ENCODE assay signal across 29 mouse cellular contexts in genomic region chr13:103391396-103391795, GRCm38 (mm10). TPM values are rescaled to one million over a fixed set of nuclear protein-coding genes. Genes with fewer than 3 reads are reported as not detected.
DNase-seq lines count a peak whose midpoint lies in the region; ATAC-seq lines count a peak whose summit lies in the region.
"Had no signal": no experiment of that assay in that cellular context is flagged by ENCODE, and none has a peak within 500 bp of the region (broad histone marks: within the 10 kb centered on the region; RNA-seq: fewer than 3 reads in every experiment).

No protein-coding gene starts in this region.

- ATAC-seq in midbrain, embryonic 11.5 days (ENCODE audit: low FRiP score), result no peak
- ATAC-seq in midbrain, embryonic 16.5 days, result no peak
- ATAC-seq in erythroblast, adult 5-6 weeks (replicated peaks; ENCODE audit: low FRiP score, poor library complexity, severe bottlenecking), result no peak
- ATAC-seq: activated CD4-positive, CD25-positive, alpha-beta regulatory T cell, adult 4 months; forebrain, embryonic 14.5 days; inflammation-experienced regulatory T-cells, adult 6 months; midbrain, embryonic 15.5 days had no signal

- no peak overlapping the region for H3K9ac ChIP-seq in midbrain, embryonic 11.5 days (ENCODE audit: low read length)
- H3K9ac ChIP-seq in midbrain, embryonic 16.5 days (ENCODE audit: low read depth, low read length), result no peak overlapping the region
- H3K9ac ChIP-seq: embryonic facial prominence, embryonic 15.5 days; heart, embryonic 15.5 days; hindbrain, embryonic 15.5 days; kidney, embryonic 15.5 days; liver, embryonic 14.5 days; midbrain, embryonic 15.5 days; neural tube, embryonic 12.5 days; stomach, embryonic 15.5 days had no signal

- no peak overlapping the region for H3K27ac ChIP-seq in midbrain, embryonic 11.5 days (ENCODE audit: low read depth, low read length)
- no peak overlapping the region for H3K27ac ChIP-seq in midbrain, embryonic 16.5 days (ENCODE audit: low read length)
- H3K27ac ChIP-seq: embryonic facial prominence, embryonic 10.5 days; embryonic facial prominence, embryonic 15.5 days; heart, embryonic 15.5 days; hindbrain, embryonic 10.5 days; hindbrain, embryonic 15.5 days; kidney, embryonic 15.5 days; liver, embryonic 14.5 days; macrophage; midbrain, embryonic 15.5 days; neural tube, embryonic 12.5 days; stomach, embryonic 15.5 days had no signal

- no peaks in the 10 kb centered on the region for H3K36me3 ChIP-seq in midbrain, embryonic 11.5 days (ENCODE audit: control insufficient read depth, insufficient read depth, low read length)
- no peaks in the 10 kb centered on the region for H3K36me3 ChIP-seq in midbrain, embryonic 16.5 days (ENCODE audit: control insufficient read depth, insufficient read depth, low read length)
- H3K36me3 ChIP-seq: embryonic facial prominence, embryonic 10.5 days; embryonic facial prominence, embryonic 15.5 days; heart, embryonic 15.5 days; hindbrain, embryonic 10.5 days; hindbrain, embryonic 15.5 days; kidney, embryonic 15.5 days; midbrain, embryonic 15.5 days; neural tube, embryonic 12.5 days; stomach, embryonic 15.5 days had no signal

- intact Hi-C loops in heart, postnatal 10 days (cut with DNase I), result no loop called here

- H3K4me3 ChIP-seq in midbrain, embryonic 11.5 days (ENCODE audit: low read depth, low read length), result no peak overlapping the region
- no peak overlapping the region for H3K4me3 ChIP-seq in midbrain, embryonic 16.5 days (ENCODE audit: low read depth, low read length)
- H3K4me3 ChIP-seq: embryonic facial prominence, embryonic 10.5 days; embryonic facial prominence, embryonic 15.5 days; heart, embryonic 15.5 days; hindbrain, embryonic 10.5 days; hindbrain, embryonic 15.5 days; kidney, embryonic 15.5 days; midbrain, embryonic 15.5 days; neural tube, embryonic 12.5 days; stomach, embryonic 15.5 days had no signal

- H3K4me1 ChIP-seq in midbrain, embryonic 11.5 days (ENCODE audit: control insufficient read depth, insufficient read depth, low read length), result no peaks in the 10 kb centered on the region
- no peaks in the 10 kb centered on the region for H3K4me1 ChIP-seq in midbrain, embryonic 16.5 days (ENCODE audit: control insufficient read depth, insufficient read depth, low read length)
- H3K4me1 ChIP-seq: embryonic facial prominence, embryonic 10.5 days; embryonic facial prominence, embryonic 15.5 days; heart, embryonic 15.5 days; hindbrain, embryonic 10.5 days; hindbrain, embryonic 15.5 days; kidney, embryonic 15.5 days; midbrain, embryonic 15.5 days; neural tube, embryonic 12.5 days; stomach, embryonic 15.5 days had no signal

- H3K4me2 ChIP-seq in midbrain, embryonic 11.5 days, result no peak overlapping the region
- no peak overlapping the region for H3K4me2 ChIP-seq in midbrain, embryonic 16.5 days (ENCODE audit: low read length)
- H3K4me2 ChIP-seq: embryonic facial prominence, embryonic 15.5 days; heart, embryonic 15.5 days; hindbrain, embryonic 15.5 days; kidney, embryonic 15.5 days; midbrain, embryonic 15.5 days; neural tube, embryonic 12.5 days; stomach, embryonic 15.5 days had no signal

- H3K9me3 ChIP-seq in midbrain, embryonic 11.5 days (ENCODE audit: control insufficient read depth, low read length), result no peaks in the 10 kb centered on the region; the same call in 1 of the 2 replicates
- H3K9me3 ChIP-seq in midbrain, embryonic 16.5 days (replicated peaks; ENCODE audit: control insufficient read depth, low read length, poor library complexity, severe bottlenecking), result no peaks in the 10 kb centered on the region; the same call in 1 of the 2 replicates
- H3K9me3 ChIP-seq: embryonic facial prominence, embryonic 10.5 days; embryonic facial prominence, embryonic 15.5 days; heart, embryonic 15.5 days; hindbrain, embryonic 10.5 days; kidney, embryonic 15.5 days; neural tube, embryonic 12.5 days; stomach, embryonic 15.5 days had no signal

- DNase-seq in heart, adult 11 months, result peak; percentile 90
- no peak for DNase-seq in heart, postnatal 10 days
- DNase-seq in midbrain, embryonic 11.5 days (ENCODE audit: low spot score, missing footprints), result peak; percentile 23
- peak; percentile 98 for DNase-seq in fat pad, adult 2 months (ENCODE audit: extremely low read depth, low read depth, low spot score)
- DNase-seq: B cell, adult 2 months; cerebellum, adult 8-10 months; cerebellum, postnatal 25 days; kidney, adult 11 months; kidney, postnatal 25 days; liver; lung, adult 2 months; lung, postnatal 10 days; right cerebral cortex, postnatal 14 days had no signal

- 85% methylated on average over 4 of the region's 4 CpGs for WGBS in midbrain, embryonic 11.5 days
- 86% methylated on average over 4 of the region's 4 CpGs for WGBS in midbrain, embryonic 16.5 days

- H3K27me3 ChIP-seq in midbrain, embryonic 11.5 days (ENCODE audit: control insufficient read depth, insufficient read depth, low read length), result no peaks in the 10 kb centered on the region
- no peaks in the 10 kb centered on the region for H3K27me3 ChIP-seq in midbrain, embryonic 16.5 days (ENCODE audit: control insufficient read depth, insufficient read depth, low read depth, low read length)
- H3K27me3 ChIP-seq: embryonic facial prominence, embryonic 15.5 days; heart, embryonic 15.5 days; hindbrain, embryonic 15.5 days; kidney, embryonic 15.5 days; midbrain, embryonic 15.5 days; neural tube, embryonic 12.5 days; stomach, embryonic 15.5 days had no signal

RNA-seq across cellular contexts. Expression of gene Mast4, which starts 57.1 kb away (rescaled TPM):
- 10 to 100 TPM; 62.8 to 65.1 TPM for total RNA-seq in heart, postnatal 10 days (2021)
- 18.8 and 20.4 TPM in 2 replicates for polyA plus RNA-seq in midbrain, embryonic 11.5 days (2014; fragmentation: Nextera tagmentation; extraction: Ambion mirVana)
- 33.8 and 45.1 TPM in 2 replicates for polyA plus RNA-seq in midbrain, embryonic 16.5 days (2015; fragmentation: Nextera tagmentation; extraction: Ambion mirVana)
- 1.9 and 5.2 TPM in 2 replicates for total RNA-seq in erythroblast, adult 5-6 weeks (2015; ENCODE audit: low replicate concordance)
- total RNA-seq in erythroblast, adult 5-6 weeks (2017; ENCODE audit: low replicate concordance), result 0.42 and 2.1 TPM in 2 replicates

Comparison
In these comparisons a context has a peak if more than half of its experiments do, and no peak if none do; other contexts are left out.
1. DNase-seq: peak in heart, adult 11 months (single experiment), midbrain, embryonic 11.5 days (single experiment) and fat pad, adult 2 months (single experiment); none in heart, postnatal 10 days (0 of 2).
2. RNA of gene Mast4, which starts 57.1 kb away (total RNA-seq): 62.8 to 65.1 TPM in heart, postnatal 10 days; 0.42 to 5.2 TPM in erythroblast, adult 5-6 weeks; every median in the first group is over 10 times any median in the second.